Mouse (Mus musculus): ENCODE results near the gene Tulp3. TPM values are rescaled to one million over a fixed set of nuclear protein-coding genes. Genes with fewer than 3 reads are reported as not detected.

The Tulp3 gene
- total and polyA plus RNA-seq, 3 experiments: 3.7 to 13.1 (median 5.5) TPM

DNA sequence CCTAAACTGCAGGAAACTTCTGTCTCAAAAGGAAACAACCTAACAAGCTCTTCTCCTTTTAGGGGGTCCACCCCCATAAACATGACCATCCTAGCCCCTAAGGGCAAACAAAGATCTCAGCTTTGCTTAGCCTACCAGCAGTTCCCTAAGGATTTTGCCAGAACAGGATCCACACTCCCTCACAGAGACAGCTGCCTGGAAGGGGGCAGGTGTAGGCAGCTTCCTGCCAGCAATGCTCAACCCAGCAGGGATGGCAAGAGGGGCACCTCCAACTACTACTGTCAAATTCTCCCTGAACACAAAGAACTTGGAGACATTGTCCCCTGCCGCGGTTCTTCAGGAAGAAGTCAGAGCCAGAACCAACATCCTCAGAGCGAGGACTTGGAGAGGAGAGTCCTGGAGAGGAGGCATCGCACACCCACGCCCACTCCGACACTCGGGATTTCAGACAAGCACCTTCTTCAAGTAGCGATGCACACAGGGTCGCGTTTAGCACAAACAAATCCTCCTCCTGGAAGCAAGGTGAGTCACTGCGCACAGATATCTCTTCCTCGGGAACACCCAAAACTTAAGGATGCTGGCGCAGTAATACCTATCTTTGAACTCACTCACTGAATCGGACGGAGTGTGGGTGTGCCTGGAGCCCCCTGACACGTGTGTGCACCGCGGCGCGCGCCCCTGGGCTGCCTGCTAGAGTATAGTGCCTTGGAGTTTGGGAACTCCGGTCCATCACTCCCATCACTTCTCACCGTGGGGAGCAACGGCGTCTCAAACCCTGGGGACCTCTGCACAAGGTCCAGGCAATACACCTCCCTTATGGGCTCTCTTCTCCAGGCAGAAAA, 56.1 kb downstream of the Tulp3 start:
- Histone ChIP-seq H3K9me3 (replicated peaks; ENCODE audit: low read length) (peaks cover 14% of the 10 kb centered on the region), H3K4me1 (ENCODE audit: control insufficient read depth in 1 of 2, insufficient read depth in 2 of 2) (peaks cover 10 to 12% of the 10 kb centered on the region in 2 experiments; a peak in 3 of 4 replicates), H3K4me2 (ENCODE audit: insufficient read depth, low read depth, poor library complexity, severe bottlenecking) (no peak overlapping the region), H3K27ac (ENCODE audit: insufficient read depth, low read depth) (no peak overlapping the region), H3K79me2 (replicated peaks; ENCODE audit: control insufficient read depth, extremely low read depth, insufficient read depth, poor library complexity, severe bottlenecking) (no peaks in the 10 kb centered on the region), H3K27me3 (replicated peaks) (no peaks in the 10 kb centered on the region), H3K9ac (ENCODE audit: insufficient read depth, low read depth) (no peak overlapping the region), H3K4me3 (replicated peaks in 1 of 3; ENCODE audit: low read depth in 2 of 3, low read length in 2 of 3, poor library complexity in 1 of 3) (no peak overlapping the region), H3K36me3 (replicated peaks in 1 of 2; ENCODE audit: control insufficient read depth in 1 of 2, insufficient read depth in 1 of 2, low read length in 1 of 2) (no peaks in the 10 kb centered on the region)
- dilution Hi-C loops (cut with MboI; ENCODE audit: extremely low pct_ligation_motif_present, extremely low pct_unique_long_range_greater_than_20kb, low sequenced_read_pairs) (no loop called here), in situ Hi-C loops (cut with MboI; ENCODE audit: low pct_ligation_motif_present, low pct_unique_long_range_greater_than_20kb, low sequenced_read_pairs) (loop anchor here (5.0 kb wide), 1 partner anchor 62 kb away; no protein-coding TSS in a partner anchor)
- no peak for DNase-seq (ENCODE audit: extremely low read depth)
- no peak for TF ChIP-seq PAX5 (IDR thresholded peaks at IDR 0.05; ENCODE audit: low read length)
- TF ChIP-seq USF2 (conservative IDR thresholded peaks at IDR 0.05; ENCODE audit: low read depth, low read length): no peak
- no peak for TF ChIP-seq GABPA (IDR thresholded peaks at IDR 0.05; ENCODE audit: insufficient replicate concordance, low read depth, low read length)
- no peak for TF ChIP-seq JUN (IDR thresholded peaks at IDR 0.05; ENCODE audit: insufficient read depth, low read depth, low read length)
- no peak for TF ChIP-seq MAZ (IDR thresholded peaks at IDR 0.05; ENCODE audit: low read depth, low read length)
- no peak for TF ChIP-seq CHD2 (IDR thresholded peaks at IDR 0.05; ENCODE audit: low read length)
- no peak for TF ChIP-seq POLR2A (IDR thresholded peaks at IDR 0.05; ENCODE audit: low read depth, low read length)
- TF ChIP-seq MYC (IDR thresholded peaks at IDR 0.05; ENCODE audit: low read depth, low read length): no peak

DNA sequence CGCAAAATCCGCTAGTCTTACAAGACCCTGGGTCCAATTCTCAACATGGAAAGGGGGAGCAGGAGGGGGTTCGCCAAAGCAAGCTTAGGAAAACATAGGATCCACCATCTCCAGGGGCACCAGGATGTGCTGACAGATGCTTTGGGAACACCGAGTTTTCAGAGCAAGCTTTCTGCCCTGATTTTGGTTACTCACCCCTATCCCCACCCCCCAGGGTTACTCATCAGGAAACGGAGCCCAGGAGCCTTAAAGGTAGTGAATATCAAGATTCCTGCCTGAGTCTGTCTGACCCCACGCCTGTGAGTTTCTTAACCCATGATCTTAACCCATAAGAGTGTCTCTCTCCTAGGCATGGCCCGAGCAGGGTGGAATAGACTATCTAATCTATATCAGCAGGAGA, 57.4 kb downstream of the Tulp3 start:
- Histone ChIP-seq H3K4me1 (ENCODE audit: control insufficient read depth in 1 of 2, insufficient read depth in 2 of 2) (peaks cover 10 to 12% of the 10 kb centered on the region in 2 experiments; a peak in 3 of 4 replicates), H3K4me3 (replicated peaks in 1 of 3; ENCODE audit: low read depth in 2 of 3, low read length in 2 of 3, poor library complexity in 1 of 3) (no peak overlapping the region), H3K27me3 (replicated peaks) (no peaks in the 10 kb centered on the region), H3K9ac (ENCODE audit: insufficient read depth, low read depth) (no peak overlapping the region), H3K79me2 (replicated peaks; ENCODE audit: control insufficient read depth, extremely low read depth, insufficient read depth, poor library complexity, severe bottlenecking) (no peaks in the 10 kb centered on the region), H3K27ac (ENCODE audit: insufficient read depth, low read depth) (no peak overlapping the region), H3K36me3 (replicated peaks in 1 of 2; ENCODE audit: control insufficient read depth in 1 of 2, insufficient read depth in 1 of 2, low read length in 1 of 2) (no peaks in the 10 kb centered on the region), H3K4me2 (ENCODE audit: insufficient read depth, low read depth, poor library complexity, severe bottlenecking) (no peak overlapping the region), H3K9me3 (replicated peaks; ENCODE audit: low read length) (peaks cover 14% of the 10 kb centered on the region)
- in situ Hi-C loops (cut with MboI; ENCODE audit: low pct_ligation_motif_present, low pct_unique_long_range_greater_than_20kb, low sequenced_read_pairs) (loop anchor here (5.0 kb wide), 1 partner anchor 61 kb away; no protein-coding TSS in a partner anchor), dilution Hi-C loops (cut with MboI; ENCODE audit: extremely low pct_ligation_motif_present, extremely low pct_unique_long_range_greater_than_20kb, low sequenced_read_pairs) (no loop called here)
- TF ChIP-seq CHD2 (IDR thresholded peaks at IDR 0.05; ENCODE audit: low read length) (no peak), MXI1 (IDR thresholded peaks at IDR 0.05; ENCODE audit: low read depth, low read length) (no peak), ZKSCAN1 (IDR thresholded peaks at IDR 0.05; ENCODE audit: borderline replicate concordance, low read depth, low read length) (no peak), POLR2AphosphoS2 (IDR thresholded peaks at IDR 0.05; ENCODE audit: low read depth, low read length) (no peak)
- DNase-seq (ENCODE audit: extremely low read depth): no peak
